Mouse (Mus musculus) 416B (cell line): ENCODE data around the gene Tollip.
"Not testable (repeated sequence)": the region's sequence is repeated elsewhere in the genome, so short reads cannot be mapped to it uniquely, and the experiment has no call there.

Experiments
- DNase-seq: peaks from one replicate; pipeline ENCODE4 v3.0.0; 2011; ENCODE audit warnings: low read depth

Gene Tollip

DNA sequence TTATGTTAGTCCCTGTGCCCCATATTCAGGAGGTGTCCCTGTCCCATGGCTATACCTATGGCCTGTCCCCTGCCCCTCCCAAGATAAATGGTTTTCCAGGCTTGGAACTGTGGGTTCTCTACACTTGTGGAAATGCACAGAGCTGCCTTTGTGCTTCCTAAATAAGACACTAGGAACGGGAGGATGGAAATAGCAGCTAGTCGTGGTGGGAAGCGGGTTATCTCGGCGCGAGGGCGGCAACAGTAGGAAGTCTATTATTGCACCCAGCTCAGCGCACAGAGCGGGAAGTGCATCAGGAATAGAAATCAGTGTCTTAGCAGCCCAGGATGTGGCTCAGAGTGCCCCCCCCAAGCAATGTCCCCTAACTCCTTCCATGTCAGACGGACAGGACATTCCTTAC is 10.3 kb upstream of the Tollip start:
- no peak for DNase-seq

- peak; percentile 51 for DNase-seq
Observed at GRCm38 (mm10) chr7:141924917-141925316, 6.6 kb upstream of the Tollip start.

DNA sequence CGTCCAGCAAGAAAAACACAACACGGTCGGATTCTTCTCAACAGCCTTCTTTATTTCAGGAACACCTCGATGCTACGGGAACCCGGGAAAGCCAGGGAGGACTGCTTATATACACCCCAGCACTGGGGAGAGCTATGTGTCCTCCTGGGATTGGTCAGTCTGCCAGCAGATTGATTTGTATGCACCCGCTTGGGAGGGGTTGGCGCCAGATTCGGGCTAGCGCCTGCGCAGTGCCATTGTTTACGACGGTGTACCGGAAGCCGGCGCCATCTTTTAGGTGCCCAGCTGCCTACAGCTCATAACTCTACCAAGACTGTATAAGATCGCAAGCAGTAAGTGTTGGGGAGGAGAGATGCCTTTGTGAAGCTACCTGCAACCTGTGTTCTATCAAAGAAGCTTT is 5.8 kb upstream of the Tollip start:
- not testable (repeated sequence) for DNase-seq

DNA sequence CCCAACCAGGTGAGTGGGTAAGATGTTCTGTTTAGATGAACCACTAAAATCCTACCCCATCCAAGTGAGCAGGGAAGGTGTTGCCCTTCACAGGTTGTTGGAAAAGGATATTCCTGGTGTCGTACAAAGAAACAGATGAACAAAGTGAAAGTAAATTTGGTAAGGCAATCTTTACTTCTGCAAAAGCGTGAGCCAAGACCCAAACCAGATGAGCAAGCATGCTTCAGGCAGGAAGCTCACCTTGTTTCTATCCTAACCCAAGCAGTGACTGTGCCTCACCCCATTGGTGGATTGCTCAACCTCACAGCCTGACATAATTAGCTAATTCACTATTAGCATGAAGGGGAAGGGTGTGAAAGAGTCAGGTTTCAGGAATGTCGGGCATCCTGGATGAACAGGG is 7.0 kb downstream of the Tollip start:
- DNase-seq = no peak

GRCm38 (mm10) chr7:141908591-141908990 is 9.7 kb downstream of the Tollip start:
- DNase-seq = no peak

DNA sequence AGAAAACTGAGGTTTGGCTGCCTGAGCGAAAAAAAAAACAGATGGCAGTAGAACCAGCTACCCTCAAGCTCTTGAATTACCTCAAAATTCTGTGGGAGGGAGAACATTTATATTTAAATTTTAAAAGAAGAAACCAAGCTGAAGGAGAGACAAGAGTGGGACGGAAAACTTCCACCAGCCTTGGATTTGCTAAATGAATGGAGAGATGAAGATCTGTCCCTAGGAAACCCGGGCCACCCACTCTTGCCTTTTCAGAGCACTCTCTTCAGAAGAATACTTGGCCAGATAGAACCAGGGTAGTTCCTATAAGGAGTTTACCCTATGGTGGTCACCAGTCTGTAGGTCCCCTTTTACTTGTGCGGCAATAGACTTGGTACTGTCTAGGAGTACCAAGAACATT is 15.5 kb downstream of the Tollip start:
- DNase-seq = no peak

GRCm38 (mm10) chr7:141902269-141902729 is 16.0 kb downstream of the Tollip start:
- peak; percentile 98 for DNase-seq

- DNase-seq = peak; percentile 20
Observed at GRCm38 (mm10) chr7:141901825-141902224, 16.5 kb downstream of the Tollip start.

DNA sequence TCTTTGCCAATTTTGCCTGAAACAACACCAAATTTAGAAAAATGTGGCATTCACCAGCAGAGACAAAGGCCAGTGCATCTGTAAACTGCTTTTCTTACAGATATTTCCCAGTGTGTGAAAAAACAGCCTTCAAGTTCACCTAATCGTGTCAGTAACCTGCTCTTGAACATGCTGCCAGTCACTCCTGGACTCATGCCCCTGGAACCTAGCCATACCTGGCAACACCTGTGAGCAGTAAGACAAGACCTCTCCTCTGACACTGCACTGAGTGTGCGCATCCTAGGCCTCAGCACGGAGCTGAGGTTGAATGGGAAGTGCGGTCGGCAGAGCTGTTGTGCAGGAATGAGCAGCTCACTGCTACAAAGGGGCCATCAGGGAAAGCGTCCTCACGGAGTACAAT is 26.2 kb downstream of the Tollip start:
- DNase-seq = no peak

DNA sequence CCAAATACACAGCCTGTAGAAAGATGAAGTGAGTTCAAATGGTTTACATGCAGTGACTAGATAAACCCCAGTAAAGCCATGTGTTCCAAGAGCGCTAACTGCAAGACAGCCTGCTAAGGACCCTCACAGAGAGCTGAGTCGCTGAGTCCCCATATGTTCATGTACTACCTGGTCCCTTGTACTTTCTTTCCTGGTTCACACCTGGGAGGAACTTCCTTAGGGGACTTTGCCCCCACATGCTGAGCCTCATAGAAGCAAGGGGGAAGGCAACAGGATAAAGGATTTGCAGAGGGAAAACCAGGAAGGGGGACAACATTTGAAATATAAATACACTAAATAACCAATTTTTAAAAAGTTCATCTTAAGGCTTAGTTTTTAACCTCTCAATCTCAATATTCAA is 39.5 kb downstream of the Tollip start:
- no peak for DNase-seq

- no peak for DNase-seq
Observed at GRCm38 (mm10) chr7:141874891-141875290, 43.4 kb downstream of the Tollip start.

DNA sequence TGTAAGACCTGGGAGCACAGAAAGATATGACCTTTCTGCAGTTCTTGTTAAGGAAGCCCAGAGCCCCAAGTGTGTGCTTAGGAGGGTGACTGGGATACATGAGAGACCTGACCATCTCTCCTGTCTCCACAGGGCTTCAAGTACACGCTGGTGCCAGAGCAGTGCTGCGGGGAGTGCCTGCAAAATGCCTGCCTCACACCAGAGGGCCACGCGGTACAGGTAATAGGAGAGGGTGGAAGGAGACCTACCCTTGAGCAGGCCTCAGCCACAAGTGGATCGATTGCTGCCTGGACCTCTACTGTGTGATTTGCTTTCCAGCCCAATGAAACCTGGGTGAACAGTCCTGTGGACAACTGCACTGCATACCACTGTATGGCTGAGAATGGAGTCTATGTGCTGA is 47.8 kb downstream of the Tollip start:
- peak; percentile 26 for DNase-seq

DNA sequence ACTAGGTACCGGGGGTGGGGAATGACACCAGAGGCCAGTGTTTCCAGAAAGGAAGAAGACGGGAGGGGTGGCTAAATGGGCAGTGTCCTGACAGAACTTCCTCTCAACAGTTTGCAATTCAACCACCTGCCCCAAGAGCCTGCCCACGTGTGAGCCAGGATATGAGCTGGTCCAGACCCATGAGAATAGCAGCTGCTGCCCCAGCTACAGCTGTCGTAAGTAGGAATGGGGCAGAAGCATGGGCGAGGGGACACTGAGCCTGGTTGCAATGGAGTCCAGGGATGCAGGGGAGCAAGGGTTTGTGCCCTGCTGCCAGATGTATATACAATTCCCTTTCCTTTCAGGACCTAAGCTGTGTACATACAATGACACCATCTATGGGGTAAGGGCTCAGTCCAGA is 48.7 kb downstream of the Tollip start:
- DNase-seq = no peak

DNA sequence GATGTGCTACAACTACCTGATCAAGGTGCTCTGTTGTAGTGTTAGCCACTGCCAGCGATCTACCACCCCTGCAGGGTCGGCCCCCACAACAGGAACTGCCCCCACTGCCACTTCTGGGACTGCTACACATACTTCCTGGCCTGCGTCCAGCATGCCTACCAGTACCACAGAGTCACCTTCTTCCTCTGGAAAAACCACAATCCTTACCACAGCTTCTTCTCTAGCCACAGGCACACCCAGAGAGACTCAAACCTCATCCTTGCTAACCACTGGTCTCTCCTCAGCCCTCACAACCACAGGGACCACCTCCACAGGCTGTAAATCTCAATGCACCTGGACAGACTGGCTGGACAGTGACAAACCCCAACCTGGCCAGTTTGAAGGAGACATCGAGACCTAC is 57.3 kb downstream of the Tollip start:
- DNase-seq = peak; percentile 63

- DNase-seq = no peak
Observed at GRCm38 (mm10) chr7:141840354-141840753, 78.0 kb downstream of the Tollip start.

DNA sequence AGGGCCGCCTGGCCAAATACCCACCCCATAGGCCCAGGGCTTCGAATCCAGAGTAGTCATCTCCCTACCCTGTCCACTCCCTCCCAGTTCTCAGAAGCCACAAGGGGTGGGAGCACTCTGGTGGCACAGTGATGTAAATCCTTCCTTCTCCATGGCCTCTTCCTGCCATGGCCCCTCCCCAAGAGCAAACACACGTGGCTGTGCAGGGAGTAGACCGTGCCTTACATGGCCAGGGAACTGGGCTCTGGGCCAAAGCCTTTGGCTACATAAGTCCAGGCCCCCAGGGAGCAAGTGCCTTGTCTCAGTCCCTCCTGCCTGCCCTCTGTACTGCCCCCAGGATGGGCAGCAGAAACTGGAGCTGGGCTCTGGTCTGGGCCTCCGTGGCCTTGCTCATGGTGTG is 79.5 kb downstream of the Tollip start, which contains the start of gene Muc5b:
Gene Muc5b, plus strand, starts transcription at position 292 of the 400 bp plus-strand sequence.
- peak; percentile 86 for DNase-seq

DNA sequence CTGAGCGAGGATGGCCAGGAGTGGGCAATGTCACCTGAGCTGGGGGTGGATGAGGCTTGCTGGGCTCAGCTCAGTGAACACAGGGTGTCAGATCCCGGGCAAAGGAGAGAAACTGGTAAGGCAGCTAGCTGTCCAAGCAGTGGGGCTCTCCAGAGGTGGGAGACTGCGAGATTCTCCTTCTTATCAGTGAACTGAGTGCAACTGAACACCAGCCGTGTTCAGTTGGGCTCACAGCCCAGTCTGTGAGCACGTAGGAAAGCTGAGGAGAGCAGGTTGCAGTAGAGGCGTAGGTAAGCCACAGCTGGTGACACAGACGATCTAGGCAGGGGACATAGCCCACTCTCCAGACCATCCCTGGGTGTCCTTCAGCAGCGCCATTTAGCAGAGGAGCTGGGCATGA is 81.9 kb downstream of the Tollip start:
- no peak for DNase-seq

GRCm38 (mm10) chr7:141835941-141836340 is 82.4 kb downstream of the Tollip start:
- peak; percentile 68 for DNase-seq
